29 mouse cellular contexts compared by ENCODE assay signal in genomic region chr12:71561259-71561658, GRCm38 (mm10).
DNase-seq lines count a peak whose midpoint lies in the region; ATAC-seq and TF ChIP-seq lines count a peak whose summit lies in the region.
"Had no signal": no experiment of that assay in that cellular context is flagged by ENCODE, and none has a peak within 500 bp of the region (broad histone marks: within the 10 kb centered on the region; RNA-seq: fewer than 3 reads in every experiment).

No protein-coding gene starts in this region.

- H3K4me3 ChIP-seq in forebrain, embryonic 12.5 days (replicated peaks), result no peak overlapping the region
- H3K4me3 ChIP-seq in forebrain, postnatal 0 days (ENCODE audit: low read depth, low read length), result no peak overlapping the region
- H3K4me3 ChIP-seq in hindbrain, embryonic 14.5 days (replicated peaks; ENCODE audit: low read length), result no peak overlapping the region
- H3K4me3 ChIP-seq in hindbrain, embryonic 12.5 days, result no peak overlapping the region
- H3K4me3 ChIP-seq: embryonic facial prominence, embryonic 10.5 days; embryonic facial prominence, embryonic 15.5 days; gastrocnemius, adult 2 months; heart, embryonic 15.5 days; stomach, embryonic 15.5 days had no signal

- WGBS in forebrain, embryonic 12.5 days, result 49% methylated on average over 7 of the region's 7 CpGs
- 27% methylated on average over 7 of the region's 7 CpGs for WGBS in forebrain, postnatal 0 days
- 43% methylated on average over 7 of the region's 7 CpGs for WGBS in hindbrain, embryonic 14.5 days
- 52% methylated on average over 7 of the region's 7 CpGs for WGBS in hindbrain, embryonic 12.5 days

- H3K36me3 ChIP-seq in forebrain, embryonic 12.5 days (replicated peaks), result no peaks in the 10 kb centered on the region
- H3K36me3 ChIP-seq in forebrain, postnatal 0 days (ENCODE audit: insufficient read depth), result no peaks in the 10 kb centered on the region
- H3K36me3 ChIP-seq in hindbrain, embryonic 14.5 days (replicated peaks; ENCODE audit: control insufficient read depth, insufficient read depth), result no peaks in the 10 kb centered on the region
- H3K36me3 ChIP-seq in hindbrain, embryonic 12.5 days, result no peaks in the 10 kb centered on the region
- H3K36me3 ChIP-seq: embryonic facial prominence, embryonic 10.5 days; embryonic facial prominence, embryonic 15.5 days; heart, embryonic 15.5 days; stomach, embryonic 15.5 days had no signal

- no peak overlapping the region for H3K9ac ChIP-seq in forebrain, embryonic 12.5 days
- no peak overlapping the region for H3K9ac ChIP-seq in forebrain, postnatal 0 days
- no peak overlapping the region for H3K9ac ChIP-seq in hindbrain, embryonic 14.5 days
- no peak overlapping the region for H3K9ac ChIP-seq in hindbrain, embryonic 12.5 days
- H3K9ac ChIP-seq: embryonic facial prominence, embryonic 15.5 days; heart, embryonic 15.5 days; liver, embryonic 14.5 days; stomach, embryonic 15.5 days had no signal

- no peaks in the 10 kb centered on the region for H3K9me3 ChIP-seq in forebrain, embryonic 12.5 days
- no peaks in the 10 kb centered on the region for H3K9me3 ChIP-seq in forebrain, postnatal 0 days (ENCODE audit: low read length)
- H3K9me3 ChIP-seq in hindbrain, embryonic 14.5 days (ENCODE audit: control insufficient read depth, low read length), result no peaks in the 10 kb centered on the region
- H3K9me3 ChIP-seq in hindbrain, embryonic 12.5 days (replicated peaks), result no peaks in the 10 kb centered on the region
- H3K9me3 ChIP-seq: embryonic facial prominence, embryonic 10.5 days; embryonic facial prominence, embryonic 15.5 days; heart, embryonic 15.5 days; stomach, embryonic 15.5 days had no signal

- H3K4me1 ChIP-seq in forebrain, embryonic 12.5 days, result peaks cover 7% of the 10 kb centered on the region
- no peaks in the 10 kb centered on the region for H3K4me1 ChIP-seq in forebrain, postnatal 0 days (ENCODE audit: insufficient read depth)
- H3K4me1 ChIP-seq in hindbrain, embryonic 14.5 days (replicated peaks; ENCODE audit: control insufficient read depth, insufficient read depth, low read length), result peaks cover 9% of the 10 kb centered on the region; the same call in 1 of the 2 replicates
- peaks cover 6% of the 10 kb centered on the region; the same call in 1 of the 2 replicates for H3K4me1 ChIP-seq in hindbrain, embryonic 12.5 days
- H3K4me1 ChIP-seq: embryonic facial prominence, embryonic 15.5 days; heart, embryonic 15.5 days; stomach, embryonic 15.5 days had no signal

- no peak overlapping the region for H3K4me2 ChIP-seq in forebrain, embryonic 12.5 days
- H3K4me2 ChIP-seq in forebrain, postnatal 0 days (ENCODE audit: low read depth), result no peak overlapping the region
- H3K4me2 ChIP-seq in hindbrain, embryonic 14.5 days (replicated peaks), result no peak overlapping the region
- no peak overlapping the region for H3K4me2 ChIP-seq in hindbrain, embryonic 12.5 days (replicated peaks)
- H3K4me2 ChIP-seq: embryonic facial prominence, embryonic 15.5 days; heart, embryonic 15.5 days; stomach, embryonic 15.5 days had no signal

- no peak for DNase-seq in forebrain, postnatal 0 days
- DNase-seq in hindbrain, embryonic 14.5 days (ENCODE audit: low spot score), result no peak
- DNase-seq in retina, postnatal 1 day, result peak; percentile 37
- DNase-seq in retina, embryonic 14.5 days (ENCODE audit: low spot score), result no peak
- DNase-seq in spleen, postnatal 10 days (ENCODE audit: low spot score in 2 of 2), result no peak
- DNase-seq: adrenal gland, adult 2 months; adrenal gland, postnatal 36 days; cerebellum, adult 2 months; cerebellum, postnatal 25 days; gastrocnemius, adult 2 months; gastrocnemius, postnatal 36 days; kidney, adult 8-10 months; layer of hippocampus, postnatal 36 days; liver; lung, adult 2 months; lung, postnatal 10 days; right cerebral cortex, postnatal 14 days had no signal

- TF ChIP-seq CTCF in forebrain, postnatal 0 days (IDR thresholded peaks at IDR 0.05; ENCODE audit: low read depth), result no peak

- H3K27me3 ChIP-seq in forebrain, embryonic 12.5 days, result no peaks in the 10 kb centered on the region
- H3K27me3 ChIP-seq in forebrain, postnatal 0 days (ENCODE audit: insufficient read depth, low read length), result no peaks in the 10 kb centered on the region
- H3K27me3 ChIP-seq in hindbrain, embryonic 14.5 days (ENCODE audit: control insufficient read depth, insufficient read depth, low read length), result no peaks in the 10 kb centered on the region
- no peaks in the 10 kb centered on the region for H3K27me3 ChIP-seq in hindbrain, embryonic 12.5 days
- H3K27me3 ChIP-seq: CH12.LX; embryonic facial prominence, embryonic 15.5 days; heart, embryonic 15.5 days; stomach, embryonic 15.5 days had no signal

- no peak; the same call in 1 of the 2 replicates for ATAC-seq in forebrain, embryonic 12.5 days (ENCODE audit: low FRiP score)
- no peak for ATAC-seq in forebrain, postnatal 0 days
- no peak for ATAC-seq in hindbrain, embryonic 14.5 days (ENCODE audit: low FRiP score)
- no peak for ATAC-seq in hindbrain, embryonic 12.5 days (ENCODE audit: low FRiP score)
- ATAC-seq: activated CD4-positive, CD25-positive, alpha-beta regulatory T cell, adult 4 months; intestine, embryonic 16.5 days had no signal

- peak overlapping the region; percentile 9; the same call in 1 of the 2 replicates for H3K27ac ChIP-seq in forebrain, embryonic 12.5 days
- no peak overlapping the region for H3K27ac ChIP-seq in forebrain, postnatal 0 days (ENCODE audit: low read depth, low read length)
- peak overlapping the region; percentile 46; the same call in 1 of the 2 replicates for H3K27ac ChIP-seq in hindbrain, embryonic 14.5 days
- H3K27ac ChIP-seq in hindbrain, embryonic 12.5 days, result no peak overlapping the region
- H3K27ac ChIP-seq: embryonic facial prominence, embryonic 15.5 days; gastrocnemius, adult 2 months; heart, embryonic 15.5 days; kidney, postnatal 0 days; liver, embryonic 14.5 days; macrophage; stomach, embryonic 15.5 days had no signal

Comparison
In these comparisons a context has a peak if more than half of its experiments do, and no peak if none do; other contexts are left out.
1. H3K27ac ChIP-seq: peak in forebrain, embryonic 12.5 days (single experiment) and hindbrain, embryonic 14.5 days (single experiment); none in forebrain, postnatal 0 days (single experiment) and hindbrain, embryonic 12.5 days (single experiment).